Mouse (Mus musculus) left cerebral cortex, adult 18-20 months (tissue): ENCODE results near the gene BC005561. TPM values are rescaled to one million over a fixed set of nuclear protein-coding genes. Genes with fewer than 3 reads are reported as not detected.

Source experiments
- DNase-seq, 2 experiments: peaks; one replicate each; pipeline ENCODE4 v3.0.0; 2021 to 2022; ENCODE audit warnings: low spot score in 2 of 2, mixed read lengths in 1 of 2
- total RNA-seq, 2 experiments: library from RNA; stranded (reverse); gene quantifications; 2 replicates each; pipeline ENCODE4 v1.2.3; 2021

BC005561 gene
- total RNA-seq, 2 experiments from 2014 or later = 12.5 to 13.0 TPM

DNA sequence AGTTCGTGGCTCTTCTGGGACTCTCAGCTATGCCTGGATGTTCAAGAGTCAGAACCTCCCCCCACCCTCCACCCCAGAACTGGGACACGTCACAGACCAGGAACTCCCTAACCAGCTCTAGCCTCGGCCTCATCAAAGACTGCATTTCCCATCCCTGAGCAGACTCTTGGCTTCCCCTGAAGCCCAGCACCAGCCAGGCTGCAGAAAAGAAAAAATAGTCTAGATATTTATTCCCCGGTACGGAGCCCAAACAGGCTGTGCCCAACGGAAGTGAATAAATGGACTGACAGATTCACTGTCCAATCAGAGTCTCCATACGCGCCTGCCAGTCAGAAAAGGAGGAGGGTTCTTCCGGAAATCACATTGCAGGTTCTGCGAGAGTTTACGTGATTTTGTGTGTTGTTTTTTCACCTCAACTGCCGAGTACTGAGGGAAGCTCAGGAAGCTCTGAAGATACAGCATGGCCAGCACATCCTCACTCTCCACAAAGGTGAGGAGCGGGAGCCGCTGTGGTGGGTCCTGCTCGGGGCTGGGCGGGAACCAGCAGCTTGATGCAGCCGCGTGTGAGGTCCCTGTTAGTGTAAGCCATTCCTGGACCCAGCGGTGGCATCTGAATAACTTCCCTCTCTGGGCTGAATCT lies 63.2 kb downstream of the BC005561 start:
- peak; percentile 82 to 90 for DNase-seq

Other genes with a start within 250 kb of the BC005561 start
- under 1 TPM; 0.16 to 0.35 TPM for gene Ibsp, start 209.2 kb upstream of the BC005561 start, total RNA-seq
- gene Mepe, start 183.0 kb upstream of the BC005561 start, total RNA-seq = not detected
- gene Spp1, start 73.2 kb upstream of the BC005561 start, total RNA-seq = 10 to 100 TPM; 13.0 to 18.3 TPM
- 10 to 100 TPM; 28.6 to 30.4 TPM for gene Pkd2, start 48.9 kb upstream of the BC005561 start, total RNA-seq